Mouse (Mus musculus): ENCODE measurements around the gene Tbc1d20. TPM values are rescaled to one million over a fixed set of nuclear protein-coding genes. Genes with fewer than 3 reads are reported as not detected.

Tbc1d20 gene
- polyA plus RNA-seq, 1 experiment from 2014 or later, result 35.2 TPM

DNA sequence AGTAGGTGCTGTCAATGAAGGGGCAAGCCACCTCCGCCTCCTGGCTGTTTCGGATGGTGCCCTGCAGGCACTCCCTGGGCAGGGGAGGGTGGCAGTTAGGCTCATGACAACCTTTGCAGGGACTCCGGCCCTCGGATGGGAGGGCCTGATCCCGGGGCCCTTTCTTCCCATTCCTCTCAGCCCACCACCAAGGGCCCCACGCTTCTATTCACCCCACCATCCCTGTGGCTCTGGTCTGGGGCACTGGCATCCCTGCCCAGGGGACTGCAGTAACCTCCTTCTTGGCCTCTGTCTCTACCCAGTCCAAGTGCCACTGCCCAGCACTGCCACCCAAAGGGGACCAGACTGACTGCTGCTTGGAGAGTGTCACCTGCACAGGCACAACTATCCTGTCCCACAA, 28.6 kb downstream of the Tbc1d20 start:
- Histone ChIP-seq H3K4me1 (replicated peaks; ENCODE audit: control insufficient read depth, insufficient read depth, low read length) (no peaks in the 10 kb centered on the region), H3K27me3 (replicated peaks; ENCODE audit: control insufficient read depth, insufficient read depth, low read length) (no peaks in the 10 kb centered on the region), H3K36me3 (ENCODE audit: control insufficient read depth, insufficient read depth) (peaks cover 84% of the 10 kb centered on the region), H3K9me3 (ENCODE audit: control insufficient read depth) (no peaks in the 10 kb centered on the region), H3K4me2 (replicated peaks; ENCODE audit: low read depth) (no peak overlapping the region), H3K9ac (ENCODE audit: low read depth, low read length) (no peak overlapping the region), H3K4me3 (ENCODE audit: low read depth, low read length) (no peak overlapping the region), H3K27ac (ENCODE audit: low read depth, low read length) (no peak overlapping the region)
- WGBS, result 96% methylated on average over 6 of the region's 6 CpGs
- ATAC-seq, result no peak
- TF ChIP-seq CTCF (IDR thresholded peaks at IDR 0.05; ENCODE audit: low read depth), result no peak

GRCm38 (mm10) chr2:152323971-152324370, 30.3 kb downstream of the Tbc1d20 start:
- H3K4me2 ChIP-seq (replicated peaks; ENCODE audit: low read depth), result no peak overlapping the region
- H3K27ac ChIP-seq (ENCODE audit: low read depth, low read length), result no peak overlapping the region
- no peaks in the 10 kb centered on the region for H3K27me3 ChIP-seq (replicated peaks; ENCODE audit: control insufficient read depth, insufficient read depth, low read length)
- no peaks in the 10 kb centered on the region for H3K9me3 ChIP-seq (ENCODE audit: control insufficient read depth)
- no peak for TF ChIP-seq CTCF (IDR thresholded peaks at IDR 0.05; ENCODE audit: low read depth)
- 97% methylated on average over 14 of the region's 14 CpGs for WGBS
- ATAC-seq, result no peak
- H3K36me3 ChIP-seq (ENCODE audit: control insufficient read depth, insufficient read depth), result peaks cover 82% of the 10 kb centered on the region
- H3K4me3 ChIP-seq (ENCODE audit: low read depth, low read length), result no peak overlapping the region
- no peak overlapping the region for H3K9ac ChIP-seq (ENCODE audit: low read depth, low read length)
- H3K4me1 ChIP-seq (replicated peaks; ENCODE audit: control insufficient read depth, insufficient read depth, low read length), result no peaks in the 10 kb centered on the region

- ATAC-seq, result no peak
- WGBS, result 86% methylated on average over 3 of the region's 3 CpGs
- H3K9me3 ChIP-seq (ENCODE audit: control insufficient read depth), result no peaks in the 10 kb centered on the region
- H3K4me2 ChIP-seq (replicated peaks; ENCODE audit: low read depth), result no peak overlapping the region
- no peaks in the 10 kb centered on the region for H3K27me3 ChIP-seq (replicated peaks; ENCODE audit: control insufficient read depth, insufficient read depth, low read length)
- no peak overlapping the region for H3K9ac ChIP-seq (ENCODE audit: low read depth, low read length)
- no peak overlapping the region for H3K4me3 ChIP-seq (ENCODE audit: low read depth, low read length)
- TF ChIP-seq CTCF (IDR thresholded peaks at IDR 0.05; ENCODE audit: low read depth), result no peak
- H3K4me1 ChIP-seq (replicated peaks; ENCODE audit: control insufficient read depth, insufficient read depth, low read length), result no peaks in the 10 kb centered on the region
- H3K36me3 ChIP-seq (ENCODE audit: control insufficient read depth, insufficient read depth), result peaks cover 76% of the 10 kb centered on the region
- no peak overlapping the region for H3K27ac ChIP-seq (ENCODE audit: low read depth, low read length)
These were observed 31.2 kb downstream of the Tbc1d20 start for GRCm38 (mm10) chr2:152324842-152325241.

- no peak overlapping the region for H3K4me2 ChIP-seq (replicated peaks; ENCODE audit: low read depth)
- H3K4me1 ChIP-seq (replicated peaks; ENCODE audit: control insufficient read depth, insufficient read depth, low read length), result 0 out of 2 replicates have a peak, but pooled peaks cover 4% of the 10 kb centered on the region
- H3K9ac ChIP-seq (ENCODE audit: low read depth, low read length), result no peak overlapping the region
- H3K27ac ChIP-seq (ENCODE audit: low read depth, low read length), result no peak overlapping the region; the same call in 1 of the 2 replicates
- peaks cover 70% of the 10 kb centered on the region for H3K36me3 ChIP-seq (ENCODE audit: control insufficient read depth, insufficient read depth)
- H3K27me3 ChIP-seq (replicated peaks; ENCODE audit: control insufficient read depth, insufficient read depth, low read length), result no peaks in the 10 kb centered on the region
- no peak for ATAC-seq
- TF ChIP-seq CTCF (IDR thresholded peaks at IDR 0.05; ENCODE audit: low read depth), result no peak
- 89% methylated on average over 13 of the region's 13 CpGs for WGBS
- no peaks in the 10 kb centered on the region for H3K9me3 ChIP-seq (ENCODE audit: control insufficient read depth)
- H3K4me3 ChIP-seq (ENCODE audit: low read depth, low read length), result no peak overlapping the region
These were observed 32.5 kb downstream of the Tbc1d20 start for GRCm38 (mm10) chr2:152326157-152326556.

- Histone ChIP-seq H3K9ac (ENCODE audit: low read depth, low read length) (no peak overlapping the region), H3K9me3 (ENCODE audit: control insufficient read depth) (no peaks in the 10 kb centered on the region), H3K27me3 (replicated peaks; ENCODE audit: control insufficient read depth, insufficient read depth, low read length) (no peaks in the 10 kb centered on the region), H3K36me3 (ENCODE audit: control insufficient read depth, insufficient read depth) (peaks cover 65% of the 10 kb centered on the region), H3K4me2 (replicated peaks; ENCODE audit: low read depth) (no peak overlapping the region), H3K4me1 (replicated peaks; ENCODE audit: control insufficient read depth, insufficient read depth, low read length) (0 out of 2 replicates have a peak, but pooled peaks cover 4% of the 10 kb centered on the region), H3K4me3 (ENCODE audit: low read depth, low read length) (no peak overlapping the region), H3K27ac (ENCODE audit: low read depth, low read length) (0 out of 2 replicates have a peak overlapping the region, but pooled peaks have one; percentile 8)
- WGBS, result 76% methylated on average over 8 of the region's 8 CpGs
- ATAC-seq, result no peak
- TF ChIP-seq CTCF (IDR thresholded peaks at IDR 0.05; ENCODE audit: low read depth), result no peak
These were observed 33.0 kb downstream of the Tbc1d20 start for GRCm38 (mm10) chr2:152326654-152327053.

GRCm38 (mm10) chr2:152327980-152328379, 34.4 kb downstream of the Tbc1d20 start:
- Histone ChIP-seq H3K4me1 (replicated peaks; ENCODE audit: control insufficient read depth, insufficient read depth, low read length) (peaks cover 4% of the 10 kb centered on the region; the same call in 1 of the 2 replicates), H3K27me3 (replicated peaks; ENCODE audit: control insufficient read depth, insufficient read depth, low read length) (no peaks in the 10 kb centered on the region), H3K9ac (ENCODE audit: low read depth, low read length) (no peak overlapping the region), H3K27ac (ENCODE audit: low read depth, low read length) (no peak overlapping the region), H3K4me2 (replicated peaks; ENCODE audit: low read depth) (no peak overlapping the region), H3K4me3 (ENCODE audit: low read depth, low read length) (no peak overlapping the region), H3K9me3 (ENCODE audit: control insufficient read depth) (no peaks in the 10 kb centered on the region), H3K36me3 (ENCODE audit: control insufficient read depth, insufficient read depth) (peaks cover 53% of the 10 kb centered on the region)
- no peak for TF ChIP-seq CTCF (IDR thresholded peaks at IDR 0.05; ENCODE audit: low read depth)
- ATAC-seq, result no peak
- WGBS, result 82% methylated on average over 5 of the region's 5 CpGs

All from intestine, postnatal 0 days (tissue).